ENCODE assay signal across 13 mouse cellular contexts in the genomic region with DNA sequence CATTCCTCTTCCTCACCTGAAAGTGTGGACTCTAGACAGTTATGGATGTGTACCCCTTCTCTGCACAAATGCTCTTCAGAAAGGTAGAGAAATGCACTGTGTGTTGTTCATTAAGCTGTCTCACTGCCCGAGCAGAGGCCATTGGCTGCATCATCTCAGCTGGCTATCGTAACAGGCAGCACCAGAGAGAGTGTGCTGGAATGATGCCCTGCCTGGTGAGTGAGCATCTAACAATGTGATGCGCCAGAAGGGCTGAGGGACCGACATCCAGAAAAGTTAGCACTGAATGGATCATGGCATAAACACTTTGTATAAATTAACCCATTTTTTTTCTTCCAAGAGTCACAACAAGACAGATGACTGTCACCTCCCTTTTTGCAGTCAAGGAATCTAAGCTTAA.
"Had no signal": no experiment of that assay in that cellular context is flagged by ENCODE, and none has a peak within 500 bp of the region (broad histone marks: within the 10 kb centered on the region; RNA-seq: fewer than 3 reads in every experiment).

No protein-coding gene starts in this region.

- DNase-seq: kidney, adult 18-20 months; kidney, adult 9 months; kidney, postnatal 14 days; kidney, postnatal 4 days; layer of hippocampus, postnatal 36 days; liver; lung, adult 2 months; lung, postnatal 14 days; right cerebral cortex, adult 18-20 months; thymus, adult 18-20 months; thymus, postnatal 36 days had no signal

- ATAC-seq: liver, embryonic 12.5 days; midbrain, embryonic 15.5 days had no signal
